Mouse (Mus musculus): ENCODE data around the gene Ryk. TPM values are rescaled to one million over a fixed set of nuclear protein-coding genes. Genes with fewer than 3 reads are reported as not detected.

The Ryk gene
- polyA plus RNA-seq, 1 experiment from 2014 or later: 25.3 TPM

- Histone ChIP-seq H3K9me3 (ENCODE audit: control insufficient read depth, low read length) (no peaks in the 10 kb centered on the region), H3K4me1 (replicated peaks; ENCODE audit: control insufficient read depth, insufficient read depth, low read length) (peaks cover 3% of the 10 kb centered on the region; the same call in 1 of the 2 replicates), H3K9ac (ENCODE audit: low read depth, low read length) (no peak overlapping the region), H3K27ac (ENCODE audit: low read depth, low read length) (no peak overlapping the region), H3K4me2 (replicated peaks; ENCODE audit: low read depth, low read length) (no peak overlapping the region), H3K27me3 (ENCODE audit: control insufficient read depth, insufficient read depth, low read length) (no peaks in the 10 kb centered on the region), H3K36me3 (ENCODE audit: control insufficient read depth, insufficient read depth, low read length) (no peaks in the 10 kb centered on the region), H3K4me3 (ENCODE audit: low read depth, low read length) (no peak overlapping the region)
- 91% methylated on average over 5 of the region's 5 CpGs for WGBS
- ATAC-seq (ENCODE audit: low FRiP score) (no peak), DNase-seq (ENCODE audit: low spot score) (no peak)
Observed at GRCm38 (mm10) chr9:102846348-102846747, 11.6 kb downstream of the Ryk start.

GRCm38 (mm10) chr9:102852076-102853022, 17.6 kb downstream of the Ryk start:
- H3K9me3 ChIP-seq (ENCODE audit: control insufficient read depth, low read length): no peaks in the 10 kb centered on the region
- H3K4me1 ChIP-seq (replicated peaks; ENCODE audit: control insufficient read depth, insufficient read depth, low read length): no peaks in the 10 kb centered on the region
- ATAC-seq (ENCODE audit: low FRiP score): no peak
- H3K4me2 ChIP-seq (replicated peaks; ENCODE audit: low read depth, low read length): no peak overlapping the region
- H3K27ac ChIP-seq (ENCODE audit: low read depth, low read length): no peak overlapping the region
- no peak for DNase-seq (ENCODE audit: low spot score)
- H3K9ac ChIP-seq (ENCODE audit: low read depth, low read length): no peak overlapping the region
- no peak overlapping the region for H3K4me3 ChIP-seq (ENCODE audit: low read depth, low read length)
- whole genome bisulfite sequencing: 95% methylated on average over 13 of the region's 13 CpGs
- no peaks in the 10 kb centered on the region for H3K36me3 ChIP-seq (ENCODE audit: control insufficient read depth, insufficient read depth, low read length)
- no peaks in the 10 kb centered on the region for H3K27me3 ChIP-seq (ENCODE audit: control insufficient read depth, insufficient read depth, low read length)

GRCm38 (mm10) chr9:102857856-102858255, 23.1 kb downstream of the Ryk start:
- H3K9me3 ChIP-seq (ENCODE audit: control insufficient read depth, low read length): no peaks in the 10 kb centered on the region
- H3K4me1 ChIP-seq (replicated peaks; ENCODE audit: control insufficient read depth, insufficient read depth, low read length): no peaks in the 10 kb centered on the region
- H3K9ac ChIP-seq (ENCODE audit: low read depth, low read length): no peak overlapping the region
- no peaks in the 10 kb centered on the region for H3K36me3 ChIP-seq (ENCODE audit: control insufficient read depth, insufficient read depth, low read length)
- no peaks in the 10 kb centered on the region for H3K27me3 ChIP-seq (ENCODE audit: control insufficient read depth, insufficient read depth, low read length)
- no peak overlapping the region for H3K27ac ChIP-seq (ENCODE audit: low read depth, low read length)
- no peak overlapping the region for H3K4me2 ChIP-seq (replicated peaks; ENCODE audit: low read depth, low read length)
- H3K4me3 ChIP-seq (ENCODE audit: low read depth, low read length): no peak overlapping the region
- ATAC-seq (ENCODE audit: low FRiP score) (no peak), DNase-seq (ENCODE audit: low spot score) (no peak)
- WGBS: 96% methylated on average over 2 of the region's 2 CpGs

GRCm38 (mm10) chr9:102858283-102858682, 23.6 kb downstream of the Ryk start:
- ATAC-seq (ENCODE audit: low FRiP score): no peak
- H3K9ac ChIP-seq (ENCODE audit: low read depth, low read length): no peak overlapping the region
- DNase-seq (ENCODE audit: low spot score): no peak
- no peak overlapping the region for H3K27ac ChIP-seq (ENCODE audit: low read depth, low read length)
- no peaks in the 10 kb centered on the region for H3K36me3 ChIP-seq (ENCODE audit: control insufficient read depth, insufficient read depth, low read length)
- no peak overlapping the region for H3K4me3 ChIP-seq (ENCODE audit: low read depth, low read length)
- no peaks in the 10 kb centered on the region for H3K4me1 ChIP-seq (replicated peaks; ENCODE audit: control insufficient read depth, insufficient read depth, low read length)
- H3K27me3 ChIP-seq (ENCODE audit: control insufficient read depth, insufficient read depth, low read length): no peaks in the 10 kb centered on the region
- H3K4me2 ChIP-seq (replicated peaks; ENCODE audit: low read depth, low read length): no peak overlapping the region
- WGBS: 88% methylated on average over 5 of the region's 5 CpGs
- H3K9me3 ChIP-seq (ENCODE audit: control insufficient read depth, low read length): no peaks in the 10 kb centered on the region

- no peaks in the 10 kb centered on the region for H3K4me1 ChIP-seq (replicated peaks; ENCODE audit: control insufficient read depth, insufficient read depth, low read length)
- H3K27ac ChIP-seq (ENCODE audit: low read depth, low read length): no peak overlapping the region
- DNase-seq (ENCODE audit: low spot score) (no peak), ATAC-seq (ENCODE audit: low FRiP score) (no peak)
- no peaks in the 10 kb centered on the region for H3K27me3 ChIP-seq (ENCODE audit: control insufficient read depth, insufficient read depth, low read length)
- H3K36me3 ChIP-seq (ENCODE audit: control insufficient read depth, insufficient read depth, low read length): no peaks in the 10 kb centered on the region
- 94% methylated on average over 5 of the region's 5 CpGs for WGBS
- H3K9me3 ChIP-seq (ENCODE audit: control insufficient read depth, low read length): no peaks in the 10 kb centered on the region
- no peak overlapping the region for H3K4me3 ChIP-seq (ENCODE audit: low read depth, low read length)
- H3K4me2 ChIP-seq (replicated peaks; ENCODE audit: low read depth, low read length): no peak overlapping the region
- H3K9ac ChIP-seq (ENCODE audit: low read depth, low read length): no peak overlapping the region
Observed at GRCm38 (mm10) chr9:102859399-102859798, 24.7 kb downstream of the Ryk start.

- no peak overlapping the region for H3K9ac ChIP-seq (ENCODE audit: low read depth, low read length)
- no peaks in the 10 kb centered on the region for H3K36me3 ChIP-seq (ENCODE audit: control insufficient read depth, insufficient read depth, low read length)
- no peak overlapping the region for H3K4me3 ChIP-seq (ENCODE audit: low read depth, low read length)
- ATAC-seq (ENCODE audit: low FRiP score) (no peak), DNase-seq (ENCODE audit: low spot score) (no peak)
- no peak overlapping the region for H3K27ac ChIP-seq (ENCODE audit: low read depth, low read length)
- 96% methylated on average over 10 of the region's 10 CpGs for WGBS
- H3K4me2 ChIP-seq (replicated peaks; ENCODE audit: low read depth, low read length): no peak overlapping the region
- no peaks in the 10 kb centered on the region for H3K9me3 ChIP-seq (ENCODE audit: control insufficient read depth, low read length)
- H3K27me3 ChIP-seq (ENCODE audit: control insufficient read depth, insufficient read depth, low read length): no peaks in the 10 kb centered on the region
- H3K4me1 ChIP-seq (replicated peaks; ENCODE audit: control insufficient read depth, insufficient read depth, low read length): no peaks in the 10 kb centered on the region
Observed at GRCm38 (mm10) chr9:102859963-102860362, 25.2 kb downstream of the Ryk start.

- no peaks in the 10 kb centered on the region for H3K36me3 ChIP-seq (ENCODE audit: control insufficient read depth, insufficient read depth, low read length)
- DNase-seq (ENCODE audit: low spot score): no peak
- WGBS: 86% methylated on average over 7 of the region's 7 CpGs
Observed at GRCm38 (mm10) chr9:102860802-102861469, 26.2 kb downstream of the Ryk start.

GRCm38 (mm10) chr9:102861789-102862188, 27.1 kb downstream of the Ryk start:
- no peaks in the 10 kb centered on the region for H3K4me1 ChIP-seq (replicated peaks; ENCODE audit: control insufficient read depth, insufficient read depth, low read length)
- H3K9me3 ChIP-seq (ENCODE audit: control insufficient read depth, low read length): no peaks in the 10 kb centered on the region
- no peak overlapping the region for H3K4me3 ChIP-seq (ENCODE audit: low read depth, low read length)
- no peaks in the 10 kb centered on the region for H3K27me3 ChIP-seq (ENCODE audit: control insufficient read depth, insufficient read depth, low read length)
- H3K36me3 ChIP-seq (ENCODE audit: control insufficient read depth, insufficient read depth, low read length): no peaks in the 10 kb centered on the region
- no peak overlapping the region for H3K9ac ChIP-seq (ENCODE audit: low read depth, low read length)
- DNase-seq (ENCODE audit: low spot score) (no peak), ATAC-seq (ENCODE audit: low FRiP score) (no peak)
- no peak overlapping the region for H3K27ac ChIP-seq (ENCODE audit: low read depth, low read length)
- WGBS: 83% methylated on average over 7 of the region's 7 CpGs
- H3K4me2 ChIP-seq (replicated peaks; ENCODE audit: low read depth, low read length): no peak overlapping the region

More at GRCm38 (mm10) chr9:102860802-102861469, 26.2 kb downstream of the Ryk start:
- no peak for ATAC-seq (ENCODE audit: low FRiP score)
- H3K27ac ChIP-seq (ENCODE audit: low read depth, low read length): no peak overlapping the region
- H3K9me3 ChIP-seq (ENCODE audit: control insufficient read depth, low read length): no peaks in the 10 kb centered on the region
- no peak overlapping the region for H3K9ac ChIP-seq (ENCODE audit: low read depth, low read length)
- H3K4me1 ChIP-seq (replicated peaks; ENCODE audit: control insufficient read depth, insufficient read depth, low read length): no peaks in the 10 kb centered on the region
- no peak overlapping the region for H3K4me2 ChIP-seq (replicated peaks; ENCODE audit: low read depth, low read length)
- H3K4me3 ChIP-seq (ENCODE audit: low read depth, low read length): no peak overlapping the region
- no peaks in the 10 kb centered on the region for H3K27me3 ChIP-seq (ENCODE audit: control insufficient read depth, insufficient read depth, low read length)
